Mouse (Mus musculus) urinary bladder, postnatal 36 days (tissue): ENCODE data around the gene Sp100.

Experiments used
- DNase-seq, 2 experiments: peaks; one replicate each; pipeline ENCODE4 v3.0.0; 2022; ENCODE audit warnings: low spot score in 2 of 2, mixed read lengths in 1 of 2

Sp100 gene

DNA sequence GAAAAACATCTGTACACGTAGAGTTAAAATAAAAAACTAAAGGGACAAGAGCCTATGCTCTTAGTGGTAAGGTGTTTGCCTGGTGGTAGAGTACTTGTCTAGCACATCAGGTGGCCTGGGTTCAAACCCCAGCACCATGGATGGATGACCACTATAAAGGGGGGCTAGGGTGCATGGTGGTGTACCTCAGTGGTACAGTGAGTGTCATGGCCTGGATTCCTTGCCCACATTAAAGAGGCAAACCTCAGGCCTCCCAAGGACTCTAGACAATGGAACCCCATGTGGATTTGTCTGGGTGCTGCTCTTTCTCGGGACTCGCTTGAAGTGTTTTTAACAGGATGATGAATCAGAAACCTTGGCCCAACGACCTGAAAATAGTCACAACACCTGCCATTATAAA lies 52.7 kb downstream of the Sp100 start:
- DNase-seq = no peak

DNA sequence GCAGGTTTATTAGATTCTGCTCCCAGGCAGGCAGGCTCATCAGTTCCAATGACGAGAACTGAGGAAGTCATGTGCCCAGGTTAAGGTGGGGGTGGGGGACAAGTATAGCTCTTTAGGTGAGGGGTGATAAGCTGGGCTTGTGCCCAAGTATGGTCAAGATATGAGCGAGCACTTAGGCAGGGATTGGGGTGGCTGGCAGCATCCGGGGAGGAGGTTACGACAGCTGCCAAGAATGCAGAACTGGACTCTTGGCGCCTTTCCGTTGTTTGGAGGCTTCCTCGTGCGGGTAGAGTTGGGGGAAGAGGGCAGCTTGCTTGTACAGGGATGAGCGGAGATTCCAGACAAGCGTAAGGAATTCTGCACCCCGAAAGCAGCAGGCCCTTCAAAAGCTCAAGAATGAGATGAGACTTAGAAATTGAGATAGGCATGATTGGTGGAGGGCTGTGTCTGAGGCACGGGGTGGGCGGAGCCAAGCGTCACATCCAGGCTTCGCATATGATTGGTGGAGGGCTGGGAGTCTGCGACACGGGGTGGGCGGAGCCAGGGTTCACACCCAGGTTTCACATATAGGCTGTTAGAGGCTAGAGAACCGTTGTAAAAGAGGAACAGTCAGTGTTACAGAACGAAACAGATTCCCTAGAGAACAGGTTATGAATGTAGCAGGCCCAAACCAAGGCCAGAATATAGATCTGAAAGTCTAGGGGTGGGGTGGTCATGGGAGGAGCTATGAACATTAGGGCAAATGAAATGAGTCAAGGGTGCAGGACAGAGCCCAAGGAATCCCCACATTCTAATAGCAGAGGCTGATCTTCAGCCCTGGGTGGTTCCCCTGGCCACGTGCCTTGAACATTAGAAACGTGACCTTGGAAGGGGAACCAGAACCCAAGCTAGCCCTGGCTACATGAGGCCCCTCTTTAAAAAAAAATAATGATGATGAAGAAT lies 53.7 kb downstream of the Sp100 start:
- peak; percentile 66 to 79 for DNase-seq

DNA sequence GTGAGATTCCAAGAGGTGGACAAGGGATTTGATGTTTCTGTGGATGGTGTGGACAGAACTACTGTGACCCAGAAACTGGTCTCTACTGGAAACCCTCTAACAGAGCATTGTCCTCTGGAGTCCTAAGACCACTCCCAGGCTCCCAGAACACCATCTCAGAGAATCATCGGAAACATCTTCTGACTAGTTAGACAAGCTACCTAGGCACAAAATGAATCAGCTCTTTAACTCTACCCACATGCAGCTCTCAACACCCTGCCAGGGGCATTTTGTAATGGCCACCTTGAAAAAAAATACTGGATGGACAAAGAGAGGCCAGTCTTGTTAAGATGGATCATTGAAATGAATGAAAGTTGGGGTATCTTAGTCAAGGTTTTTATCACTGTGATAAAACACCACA lies 55.8 kb downstream of the Sp100 start:
- DNase-seq = no peak

DNA sequence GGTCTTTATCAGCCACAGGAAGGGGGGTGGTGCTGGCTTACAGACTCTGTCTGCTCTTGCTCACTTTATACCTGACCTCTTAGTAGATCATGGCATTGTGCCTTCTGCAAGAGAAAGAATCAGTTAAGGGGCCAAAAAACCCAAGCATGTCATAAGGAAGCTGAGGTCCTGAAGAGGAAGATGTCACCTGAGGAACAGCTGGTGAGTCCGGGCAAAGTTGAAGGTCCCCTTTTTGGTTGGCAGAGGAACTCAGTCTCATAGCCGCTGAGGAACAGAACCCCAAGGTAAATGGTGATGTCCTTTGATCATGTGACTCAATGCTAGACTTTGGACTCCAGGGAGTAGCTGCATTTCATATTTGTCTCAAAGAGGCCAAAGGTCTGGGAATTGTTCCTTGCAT lies 57.0 kb downstream of the Sp100 start:
- no peak for DNase-seq

- DNase-seq = no peak
Measured at GRCm38 (mm10) chr1:85714501-85714900, 64.7 kb downstream of the Sp100 start.

DNA sequence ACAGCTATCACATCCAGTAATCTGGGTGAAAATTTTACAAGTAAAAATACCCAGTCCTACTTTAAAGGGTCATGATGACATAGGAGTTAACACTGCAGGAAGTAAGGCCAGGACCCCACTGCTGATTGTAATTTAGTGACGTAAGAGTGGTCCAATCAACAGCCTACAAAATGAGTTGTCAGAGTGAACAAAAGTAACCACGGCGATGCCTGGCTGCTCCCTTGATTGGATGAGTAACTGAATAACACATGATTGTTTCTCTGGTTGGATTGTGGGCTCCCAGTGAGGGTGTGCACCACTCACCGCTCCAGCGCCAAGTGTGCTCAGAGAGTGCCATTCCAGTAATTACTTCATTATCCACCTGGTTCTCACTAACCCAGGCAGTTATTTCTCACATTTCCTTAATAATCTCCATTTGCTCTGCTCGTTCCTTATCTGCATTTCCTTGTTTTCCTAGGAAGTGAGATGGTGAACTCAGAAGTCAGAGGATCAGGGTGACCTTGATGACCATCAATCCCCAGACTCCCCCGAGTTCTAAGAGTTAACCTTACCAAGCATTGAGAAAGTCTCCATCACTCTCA lies 66.7 kb downstream of the Sp100 start:
- no peak for DNase-seq

DNA sequence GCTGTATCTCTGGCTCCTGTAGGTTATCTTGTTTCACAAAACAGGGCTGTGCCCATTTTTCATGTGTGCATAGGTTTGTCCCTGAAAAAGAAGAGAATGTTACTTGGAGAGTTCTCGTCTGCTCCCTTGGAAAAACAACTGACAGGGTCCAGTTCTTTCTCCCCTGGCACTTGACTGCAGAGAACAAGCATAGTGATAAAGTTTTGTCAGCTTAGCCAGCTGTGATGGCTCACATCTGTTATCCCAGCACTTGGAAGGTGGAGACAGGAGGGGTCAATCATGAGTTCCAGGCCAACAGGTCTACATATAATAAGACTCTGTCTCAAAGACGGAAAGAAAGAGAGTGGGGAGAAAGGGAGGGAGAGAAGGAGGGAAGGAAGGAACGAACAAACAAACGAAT lies 69.3 kb downstream of the Sp100 start:
- DNase-seq = no peak

- DNase-seq = no peak
Measured at GRCm38 (mm10) chr1:85720220-85720893, 70.6 kb downstream of the Sp100 start.

- no peak for DNase-seq
Measured at GRCm38 (mm10) chr1:85730471-85730870, 80.7 kb downstream of the Sp100 start.

- DNase-seq = no peak
Measured at GRCm38 (mm10) chr1:85732581-85732980, 82.8 kb downstream of the Sp100 start.

DNA sequence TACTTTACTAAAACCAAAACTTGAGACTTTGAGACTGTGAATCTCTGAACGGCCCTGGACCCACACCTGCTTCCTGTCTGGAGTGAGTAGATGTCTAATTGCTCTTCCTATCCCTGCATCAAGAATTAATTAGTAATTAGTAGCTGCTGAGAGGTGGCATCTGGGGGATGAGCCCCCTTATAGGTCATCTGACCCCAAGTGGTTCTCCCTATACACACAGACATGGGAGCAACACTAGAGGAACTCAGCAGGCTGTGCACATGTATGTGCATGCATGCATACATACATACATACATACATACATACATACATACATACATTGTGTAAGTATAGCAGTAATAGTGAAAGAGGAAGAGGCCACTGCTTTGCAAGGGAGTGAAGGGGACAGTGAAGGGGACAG lies 84.7 kb downstream of the Sp100 start:
- DNase-seq = no peak

- DNase-seq = no peak
Measured at GRCm38 (mm10) chr1:85735463-85736123, 85.8 kb downstream of the Sp100 start.

DNA sequence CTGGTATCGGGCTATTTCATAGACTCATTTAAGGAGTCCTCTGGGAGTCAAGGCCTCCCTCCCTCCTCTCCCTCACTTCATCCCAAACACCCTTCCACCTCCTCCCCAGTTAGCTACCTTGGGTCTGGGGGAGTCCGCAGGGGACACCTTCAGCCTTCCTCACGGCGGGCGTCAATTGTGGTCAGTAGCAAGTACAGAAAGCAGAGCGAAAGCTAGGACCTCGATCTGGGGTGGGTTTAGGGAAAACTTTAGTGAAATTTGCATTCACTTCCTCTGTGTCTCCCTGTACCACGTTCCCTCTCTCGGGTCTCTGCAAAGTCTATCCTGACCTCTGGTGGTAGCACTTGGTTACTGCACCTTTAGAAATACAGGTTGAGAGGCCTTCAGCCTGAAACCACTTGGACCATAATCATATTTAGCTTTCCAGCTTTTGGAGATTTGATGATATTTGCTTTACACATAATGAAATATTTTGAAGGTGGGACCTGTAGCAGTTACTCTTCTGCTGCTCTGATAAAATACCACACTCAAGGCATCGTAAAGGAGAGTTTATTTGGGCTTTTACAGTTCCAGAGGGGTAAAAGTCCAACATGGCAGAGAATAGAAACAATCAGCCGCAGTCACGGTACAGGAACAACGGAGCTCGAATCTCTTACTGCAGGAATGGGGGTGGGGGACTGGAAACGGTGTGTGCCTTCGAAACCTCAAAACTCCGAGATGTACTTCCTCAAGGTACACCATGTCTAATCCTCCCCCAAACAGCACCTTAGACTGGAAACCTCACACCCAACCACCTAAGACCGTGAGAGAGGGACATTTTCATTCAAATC lies 86.8 kb downstream of the Sp100 start:
- peak; percentile 66 to 72 for DNase-seq

DNA sequence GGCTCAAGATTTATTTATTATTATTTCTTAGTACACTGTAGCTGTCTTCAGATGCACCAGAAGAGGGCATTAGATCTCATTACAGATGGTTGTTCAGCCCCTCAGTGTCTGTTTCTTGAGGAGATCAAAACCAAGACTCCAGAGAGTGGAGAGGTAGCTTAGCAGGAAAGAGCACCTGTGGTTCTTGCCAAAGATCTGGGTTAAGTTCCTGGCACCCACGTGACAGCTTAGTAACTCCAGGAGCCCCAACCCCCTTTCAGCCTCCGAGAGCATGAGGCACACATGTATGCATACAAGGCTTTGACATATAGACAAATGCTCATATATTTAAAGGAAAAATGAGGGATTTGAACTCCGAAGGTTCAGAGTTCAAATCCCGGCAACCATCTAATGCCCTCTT lies 89.2 kb downstream of the Sp100 start:
- DNase-seq = no peak

- DNase-seq = no peak
Measured at GRCm38 (mm10) chr1:85739819-85740218, 90.0 kb downstream of the Sp100 start.

- DNase-seq = peak in 1 of 2 experiments; percentile 18
Measured at GRCm38 (mm10) chr1:85740923-85741322, 91.1 kb downstream of the Sp100 start.

DNA sequence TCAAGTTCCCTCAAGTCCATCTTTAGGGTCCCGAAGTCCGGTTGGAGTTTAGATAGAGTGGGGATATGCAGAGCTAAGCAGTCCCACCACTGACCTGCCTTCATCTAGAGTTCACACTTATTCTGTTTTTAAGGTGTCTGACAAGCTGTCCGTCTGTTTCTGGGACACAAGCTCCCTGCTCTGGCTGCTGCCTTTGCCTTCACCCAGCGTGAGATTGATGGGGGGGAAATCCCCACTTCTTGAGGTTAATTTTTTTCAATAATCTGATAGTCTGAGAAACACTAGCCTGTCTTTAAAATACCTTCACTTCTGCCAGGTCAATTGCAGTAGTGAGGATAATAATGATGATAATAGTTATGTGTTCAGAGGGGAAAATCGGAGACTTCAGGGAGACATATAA lies 92.5 kb downstream of the Sp100 start:
- DNase-seq = no peak

DNA sequence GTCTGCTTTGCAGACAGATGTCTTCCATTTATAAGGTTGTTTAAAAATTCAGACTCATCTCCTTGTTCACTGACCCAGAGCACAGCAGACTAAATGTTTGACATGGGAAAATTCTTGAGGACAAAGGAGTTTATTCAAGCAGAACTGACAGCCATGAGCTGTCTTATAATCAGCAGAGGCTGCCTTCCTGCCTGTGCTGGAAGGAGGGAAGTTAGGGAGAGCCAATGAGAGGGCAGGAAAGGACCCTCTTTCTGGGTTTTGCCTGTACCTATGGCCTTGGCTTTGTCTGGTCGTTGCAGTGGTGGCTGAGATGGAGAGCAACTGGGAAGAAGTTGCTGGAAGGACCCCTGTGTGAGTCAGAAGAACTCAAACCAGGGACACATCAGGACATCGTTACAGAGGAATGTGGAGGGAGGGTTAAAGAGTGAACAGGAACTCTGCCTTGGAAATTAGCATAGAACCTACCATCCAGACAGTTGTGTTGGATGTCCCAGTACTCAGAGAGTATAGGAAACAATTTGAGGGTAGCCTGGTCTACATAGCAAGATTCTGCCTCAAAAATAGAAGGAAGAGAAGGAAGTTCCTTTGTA lies 93.2 kb downstream of the Sp100 start:
- DNase-seq = no peak

DNA sequence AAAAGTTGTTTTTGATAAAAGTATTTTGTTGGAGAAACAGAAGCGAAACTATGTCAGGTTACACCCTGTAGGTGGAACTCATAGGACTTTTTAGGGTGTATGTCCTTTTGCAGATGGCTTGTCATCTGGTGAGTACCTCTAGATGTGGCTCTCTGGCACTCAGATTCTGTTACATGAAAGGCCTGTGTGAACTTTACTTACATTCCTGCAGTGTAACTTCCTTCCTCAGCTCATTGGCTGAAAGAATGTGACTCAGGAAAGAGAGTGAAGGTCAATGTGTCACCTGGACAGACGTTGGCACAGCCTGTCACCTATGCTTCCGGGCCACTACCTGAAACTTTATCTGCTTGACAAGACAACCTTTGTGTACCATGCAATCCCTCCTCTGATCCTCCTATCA lies 94.8 kb downstream of the Sp100 start:
- no peak for DNase-seq

GRCm38 (mm10) chr1:85746511-85746910 lies 96.7 kb downstream of the Sp100 start:
- no peak for DNase-seq

GRCm38 (mm10) chr1:85749829-85750228 lies 100.0 kb downstream of the Sp100 start:
- no peak for DNase-seq
